ENCODE assay signal across 9 mouse cellular contexts in the genomic region with DNA sequence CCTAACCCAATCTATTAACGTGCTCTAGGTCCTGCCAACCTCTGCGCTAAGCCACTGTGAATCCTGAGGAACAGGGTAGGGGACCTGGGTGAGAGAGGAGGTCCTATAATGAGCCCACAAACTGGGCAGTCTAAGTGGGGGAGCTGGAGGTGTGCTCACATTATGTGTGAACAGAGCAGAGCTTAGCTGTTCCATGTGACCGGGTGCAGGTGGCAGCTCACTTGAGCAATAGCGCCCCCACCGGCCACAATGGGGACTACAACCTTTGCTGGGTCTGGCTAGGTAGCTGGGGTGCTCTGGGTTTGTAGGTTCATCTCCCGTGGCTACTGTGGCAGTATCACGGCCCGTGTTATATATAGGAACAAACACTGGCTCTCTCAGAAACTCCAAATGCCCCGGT. TPM values are rescaled to one million over a fixed set of nuclear protein-coding genes. Genes with fewer than 3 reads are reported as not detected.
DNase-seq lines count a peak whose midpoint lies in the region; ATAC-seq and TF ChIP-seq lines count a peak whose summit lies in the region.
"Had no signal": no experiment of that assay in that cellular context is flagged by ENCODE, and none has a peak within 500 bp of the region (broad histone marks: within the 10 kb centered on the region; RNA-seq: fewer than 3 reads in every experiment).

No protein-coding gene starts in this region.

- TF ChIP-seq CTCF in left cerebral cortex, adult 2 months (IDR thresholded peaks at IDR 0.05): peak; percentile 48

- intact Hi-C loops in left cerebral cortex, adult 2 months (cut with DNase I): loop anchor here (5.0 kb wide), 1 partner anchor 45 kb away; no protein-coding TSS in a partner anchor
- intact Hi-C loops in left cerebral cortex, postnatal 36 days (cut with DNase I): no loop called here

- no peak overlapping the region for H3K27ac ChIP-seq in left cerebral cortex, adult 2 months
- H3K27ac ChIP-seq: hindbrain, embryonic 15.5 days had no signal

- DNase-seq in adrenal gland, postnatal 10 days: peak; percentile 59
- no peak for DNase-seq in adrenal gland, adult 2 months
- DNase-seq in left cerebral cortex, adult 2 months (ENCODE audit: extremely low spot score in 1 of 2, low spot score in 2 of 2): no peak
- DNase-seq in left cerebral cortex, postnatal 36 days (ENCODE audit: low spot score in 2 of 2): no peak
- DNase-seq in frontal cortex, adult 2 months (ENCODE audit: extremely low spot score in 1 of 2, low spot score in 1 of 2): no peak
- DNase-seq in frontal cortex, postnatal 10 days (ENCODE audit: low spot score in 2 of 2): no peak

- no peak overlapping the region for H3K4me3 ChIP-seq in left cerebral cortex, adult 2 months
- H3K4me3 ChIP-seq: hindbrain, embryonic 15.5 days had no signal

- 0 out of 2 replicates have a peak, but pooled peaks have one; percentile 31 for ATAC-seq in erythroid progenitor cell, adult 5-6 weeks (replicated peaks; ENCODE audit: low FRiP score, poor library complexity, severe bottlenecking)
- peak; percentile 71 for ATAC-seq in megakaryocyte-erythroid progenitor cell, adult 5-6 weeks (replicated peaks; ENCODE audit: low FRiP score, low TSS enrichment, poor library complexity, severe bottlenecking)

RNA-seq across cellular contexts. Expression of a gene that starts 22.5 kb away (rescaled TPM):
- 10 to 100 TPM; 15.8 to 18.0 TPM for total RNA-seq in adrenal gland, postnatal 10 days (2021)
- 100 to 1,000 TPM in 1 of 2 experiments, 10 to 100 TPM in 1; 62.8 to 123 TPM for total RNA-seq in adrenal gland, adult 2 months (2021)
- 70.8 and 161 TPM in 2 replicates for polyA plus RNA-seq in adrenal gland, adult 2 months (2012; rRNA removed)
- total RNA-seq in left cerebral cortex, adult 2 months (2021): under 1 TPM in 1 of 2 experiments, not detected in 1; 0.56 TPM
- total RNA-seq in left cerebral cortex, postnatal 36 days (2021): under 1 TPM in 1 of 2 experiments, not detected in 1; 0.52 TPM
- not detected in 2 replicates for total RNA-seq in erythroid progenitor cell, adult 5-6 weeks (2015; ENCODE audit: low replicate concordance)
- total RNA-seq in erythroid progenitor cell, adult 5-6 weeks (2017; ENCODE audit: low replicate concordance): not detected in 2 replicates
- total RNA-seq in megakaryocyte-erythroid progenitor cell, adult 5-6 weeks (2014; fragmentation: Nextera tagmentation): not detected in 2 replicates
- total RNA-seq in megakaryocyte-erythroid progenitor cell, adult 5-6 weeks (2017): not detected in 2 replicates
- 8.7 and 10.8 TPM in 2 replicates for polyA plus RNA-seq in frontal cortex, adult 2 months (2012; rRNA removed)

RNA-seq across cellular contexts. Expression of a gene that starts 48.2 kb away (rescaled TPM):
- total RNA-seq in adrenal gland, postnatal 10 days (2021): 1 to 10 TPM; 1.2 to 1.4 TPM
- 1 to 10 TPM in 1 of 2 experiments, under 1 TPM in 1; 0.35 to 1.0 TPM for total RNA-seq in adrenal gland, adult 2 months (2021)
- 0.44 and 0.54 TPM in 2 replicates for polyA plus RNA-seq in adrenal gland, adult 2 months (2012; rRNA removed)
- under 1 TPM; 0.19 to 0.36 TPM for total RNA-seq in left cerebral cortex, adult 2 months (2021)
- under 1 TPM; 0.20 to 0.48 TPM for total RNA-seq in left cerebral cortex, postnatal 36 days (2021)
- 1.7 TPM in 1 of 2 replicates, not detected in the other for total RNA-seq in erythroid progenitor cell, adult 5-6 weeks (2015; ENCODE audit: low replicate concordance)
- not detected in 2 replicates for total RNA-seq in erythroid progenitor cell, adult 5-6 weeks (2017; ENCODE audit: low replicate concordance)
- total RNA-seq in megakaryocyte-erythroid progenitor cell, adult 5-6 weeks (2014; fragmentation: Nextera tagmentation): 0.74 and 3.9 TPM in 2 replicates
- 0.66 and 1.5 TPM in 2 replicates for total RNA-seq in megakaryocyte-erythroid progenitor cell, adult 5-6 weeks (2017)
- 0.10 and 0.13 TPM in 2 replicates for polyA plus RNA-seq in frontal cortex, adult 2 months (2012; rRNA removed)

Comparison
In these comparisons a context has a peak if more than half of its experiments do, and no peak if none do; other contexts are left out.
1. RNA of a gene that starts 22.5 kb away (total RNA-seq): 62.8 to 123 TPM in adrenal gland, adult 2 months and 15.8 to 18.0 TPM in adrenal gland, postnatal 10 days; 0.56 TPM in left cerebral cortex, adult 2 months, 0.52 TPM in left cerebral cortex, postnatal 36 days, not detected in erythroid progenitor cell, adult 5-6 weeks and not detected in megakaryocyte-erythroid progenitor cell, adult 5-6 weeks; every median in the first group is over 10 times any median in the second.